Mouse (Mus musculus): ENCODE measurements around the gene Gigyf2. TPM values are rescaled to one million over a fixed set of nuclear protein-coding genes. Genes with fewer than 3 reads are reported as not detected.
A peak's percentile ranks its signal among the peaks of the same experiment; 100 is the strongest.

The Gigyf2 gene
- polyA plus RNA-seq, 1 experiment = 10.4 TPM

GRCm38 (mm10) chr1:87315894-87316293 lies 10.9 kb upstream of the Gigyf2 start:
- no peak for TF ChIP-seq FLI1 (IDR thresholded peaks at IDR 0.05; ENCODE audit: low read length)
- TF ChIP-seq GATA1 (IDR thresholded peaks at IDR 0.05; ENCODE audit: borderline replicate concordance, low read length) = no peak
- H3K36me3 ChIP-seq (replicated peaks; ENCODE audit: low read length) = peaks cover under 1% of the 10 kb centered on the region
- peaks cover 5% of the 10 kb centered on the region for H3K27me3 ChIP-seq (replicated peaks)
- peaks cover 19% of the 10 kb centered on the region for H3K9me3 ChIP-seq
- H3K4me1 ChIP-seq = no peaks in the 10 kb centered on the region
- H3K4me3 ChIP-seq (replicated peaks) = no peak overlapping the region

- no peak overlapping the region for H3K4me3 ChIP-seq (replicated peaks)
- H3K36me3 ChIP-seq (replicated peaks; ENCODE audit: low read length) = peaks cover 5% of the 10 kb centered on the region
- H3K9me3 ChIP-seq = peaks cover 24% of the 10 kb centered on the region
- no peak for TF ChIP-seq GATA1 (IDR thresholded peaks at IDR 0.05; ENCODE audit: borderline replicate concordance, low read length)
- H3K27me3 ChIP-seq (replicated peaks) = peaks cover 5% of the 10 kb centered on the region
- no peaks in the 10 kb centered on the region for H3K4me1 ChIP-seq
These were observed 10.1 kb upstream of the Gigyf2 start for GRCm38 (mm10) chr1:87316672-87317071.

- no peak for TF ChIP-seq GATA1 (IDR thresholded peaks at IDR 0.05; ENCODE audit: borderline replicate concordance, low read length)
- TF ChIP-seq FLI1 (IDR thresholded peaks at IDR 0.05; ENCODE audit: low read length) = no peak
- Histone ChIP-seq H3K4me3 (replicated peaks) (no peak overlapping the region), H3K9me3 (peaks cover 24% of the 10 kb centered on the region)
These were observed 5.7 kb upstream of the Gigyf2 start for GRCm38 (mm10) chr1:87321071-87321470.

GRCm38 (mm10) chr1:87322778-87323177 lies 4.0 kb upstream of the Gigyf2 start:
- Histone ChIP-seq H3K4me3 (replicated peaks) (no peak overlapping the region), H3K9me3 (peaks cover 24% of the 10 kb centered on the region), H3K27me3 (replicated peaks) (no peaks in the 10 kb centered on the region), H3K36me3 (replicated peaks; ENCODE audit: low read length) (peaks cover 5% of the 10 kb centered on the region), H3K4me1 (peaks cover 21% of the 10 kb centered on the region)
- no peak for TF ChIP-seq GATA1 (IDR thresholded peaks at IDR 0.05; ENCODE audit: borderline replicate concordance, low read length)
- no peak for TF ChIP-seq FLI1 (IDR thresholded peaks at IDR 0.05; ENCODE audit: low read length)

More at GRCm38 (mm10) chr1:87321071-87321470, 5.7 kb upstream of the Gigyf2 start:
- no peaks in the 10 kb centered on the region for H3K27me3 ChIP-seq (replicated peaks)
- H3K4me1 ChIP-seq = peaks cover 13% of the 10 kb centered on the region
- peaks cover 5% of the 10 kb centered on the region for H3K36me3 ChIP-seq (replicated peaks; ENCODE audit: low read length)

GRCm38 (mm10) chr1:87324649-87325048 lies 2.1 kb upstream of the Gigyf2 start:
- Histone ChIP-seq H3K4me3 (replicated peaks) (no peak overlapping the region), H3K27me3 (replicated peaks) (no peaks in the 10 kb centered on the region), H3K36me3 (replicated peaks; ENCODE audit: low read length) (peaks cover 5% of the 10 kb centered on the region), H3K4me1 (peaks cover 40% of the 10 kb centered on the region), H3K9me3 (peaks cover 14% of the 10 kb centered on the region)
- TF ChIP-seq GATA1 (IDR thresholded peaks at IDR 0.05; ENCODE audit: borderline replicate concordance, low read length) = no peak

- no peak for TF ChIP-seq FLI1 (IDR thresholded peaks at IDR 0.05; ENCODE audit: low read length)
- TF ChIP-seq GATA1 (IDR thresholded peaks at IDR 0.05; ENCODE audit: borderline replicate concordance, low read length) = no peak
These were observed 515 bp downstream of the Gigyf2 start for GRCm38 (mm10) chr1:87327165-87327861.

GRCm38 (mm10) chr1:87331774-87332173 lies 5.0 kb downstream of the Gigyf2 start:
- Histone ChIP-seq H3K36me3 (replicated peaks; ENCODE audit: low read length) (peaks cover 47% of the 10 kb centered on the region), H3K27me3 (replicated peaks) (no peaks in the 10 kb centered on the region), H3K4me1 (peaks cover 55% of the 10 kb centered on the region), H3K9me3 (no peaks in the 10 kb centered on the region), H3K4me3 (replicated peaks) (no peak overlapping the region)
- TF ChIP-seq FLI1 (IDR thresholded peaks at IDR 0.05; ENCODE audit: low read length) (no peak), GATA1 (IDR thresholded peaks at IDR 0.05; ENCODE audit: borderline replicate concordance, low read length) (no peak)

More at GRCm38 (mm10) chr1:87327165-87327861, 515 bp downstream of the Gigyf2 start:
- Histone ChIP-seq H3K4me1 (peaks cover 58% of the 10 kb centered on the region), H3K36me3 (replicated peaks; ENCODE audit: low read length) (peaks cover 8% of the 10 kb centered on the region), H3K9me3 (no peaks in the 10 kb centered on the region), H3K4me3 (replicated peaks) (peak overlapping the region; percentile 98), H3K27me3 (replicated peaks) (no peaks in the 10 kb centered on the region)

GRCm38 (mm10) chr1:87350576-87350975 lies 23.8 kb downstream of the Gigyf2 start:
- no peaks in the 10 kb centered on the region for H3K27me3 ChIP-seq (replicated peaks)
- H3K4me1 ChIP-seq = peaks cover 12% of the 10 kb centered on the region
- H3K4me3 ChIP-seq (replicated peaks) = no peak overlapping the region
- peaks cover 54% of the 10 kb centered on the region for H3K36me3 ChIP-seq (replicated peaks; ENCODE audit: low read length)
- no peak for TF ChIP-seq FLI1 (IDR thresholded peaks at IDR 0.05; ENCODE audit: low read length)
- no peaks in the 10 kb centered on the region for H3K9me3 ChIP-seq

- H3K36me3 ChIP-seq (replicated peaks; ENCODE audit: low read length) = peaks cover 39% of the 10 kb centered on the region
- H3K9me3 ChIP-seq = no peaks in the 10 kb centered on the region
- no peaks in the 10 kb centered on the region; the same call in 1 of the 2 replicates for H3K4me1 ChIP-seq
- no peaks in the 10 kb centered on the region for H3K27me3 ChIP-seq (replicated peaks)
- H3K4me3 ChIP-seq (replicated peaks) = no peak overlapping the region
- TF ChIP-seq GATA1 (IDR thresholded peaks at IDR 0.05; ENCODE audit: borderline replicate concordance, low read length) (no peak), FLI1 (IDR thresholded peaks at IDR 0.05; ENCODE audit: low read length) (no peak)
These were observed 33.5 kb downstream of the Gigyf2 start for GRCm38 (mm10) chr1:87360276-87360675.

GRCm38 (mm10) chr1:87378024-87378560 lies 51.3 kb downstream of the Gigyf2 start:
- Histone ChIP-seq H3K4me3 (replicated peaks) (no peak overlapping the region), H3K36me3 (replicated peaks; ENCODE audit: low read length) (peaks cover 89% of the 10 kb centered on the region), H3K4me1 (no peaks in the 10 kb centered on the region; the same call in 1 of the 2 replicates), H3K27me3 (replicated peaks) (no peaks in the 10 kb centered on the region), H3K9me3 (no peaks in the 10 kb centered on the region)
- no peak for TF ChIP-seq GATA1 (IDR thresholded peaks at IDR 0.05; ENCODE audit: borderline replicate concordance, low read length)
- no peak for TF ChIP-seq FLI1 (IDR thresholded peaks at IDR 0.05; ENCODE audit: low read length)

Measured in megakaryocyte, embryonic 14.5 days (primary cell).